Mouse (Mus musculus): Measurements from ENCODE around the gene Bbip1. TPM values are rescaled to one million over a fixed set of nuclear protein-coding genes. Genes with fewer than 3 reads are reported as not detected.
"Not testable (repeated sequence)": the region's sequence is repeated elsewhere in the genome, so short reads cannot be mapped to it uniquely, and the experiment has no call there.

Bbip1 gene
- polyA plus RNA-seq, 1 experiment from 2014 or later, result 143 TPM

DNA sequence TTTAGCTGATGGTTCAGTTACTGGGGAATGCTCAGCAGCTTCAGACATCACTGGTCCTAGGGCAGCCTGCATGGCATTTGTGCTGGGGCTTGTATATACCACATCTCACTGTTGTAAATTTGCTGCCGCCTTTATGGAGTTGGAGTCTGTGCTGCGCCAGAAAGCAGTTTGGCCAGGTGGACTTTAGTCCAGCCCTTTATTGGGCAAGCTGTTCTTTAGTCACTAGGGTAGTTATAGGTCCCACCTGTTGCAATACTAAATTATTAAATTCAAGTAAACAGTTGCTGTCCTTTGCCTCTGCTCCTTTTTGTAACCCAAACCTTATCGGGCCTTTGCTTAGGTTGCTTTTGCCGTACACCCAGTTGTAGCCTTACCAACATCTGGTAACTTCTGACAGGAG, 29.5 kb downstream of the Bbip1 start:
- H3K9ac ChIP-seq, result no peak overlapping the region
- no peak overlapping the region for H3K27ac ChIP-seq (replicated peaks)
- H3K9me3 ChIP-seq, result no peaks in the 10 kb centered on the region
- H3K4me2 ChIP-seq, result no peak overlapping the region
- no peaks in the 10 kb centered on the region for H3K4me1 ChIP-seq (replicated peaks)
- no peaks in the 10 kb centered on the region for H3K27me3 ChIP-seq
- WGBS, result 97% methylated on average over 4 of the region's 4 CpGs
- no peak for ATAC-seq (ENCODE audit: low read depth)
- no peak overlapping the region for H3K4me3 ChIP-seq
- peaks cover 87% of the 10 kb centered on the region for H3K36me3 ChIP-seq

DNA sequence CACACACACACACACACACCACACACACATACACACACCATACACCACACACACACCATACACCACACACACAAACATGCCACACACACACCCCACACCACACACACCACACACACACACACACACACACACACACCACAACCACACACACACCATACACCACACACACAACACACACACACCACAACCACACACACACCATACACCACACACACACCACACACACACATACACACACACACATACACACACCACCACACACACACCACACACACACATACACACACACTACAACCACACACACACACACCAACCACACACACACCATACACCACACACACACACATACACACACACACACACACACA, 37.7 kb downstream of the Bbip1 start:
- ATAC-seq (ENCODE audit: low read depth); H3K27me3 ChIP-seq; H3K9me3 ChIP-seq; H3K9ac ChIP-seq; H3K4me3 ChIP-seq; H3K4me2 ChIP-seq; H3K27ac ChIP-seq (replicated peaks): not testable (repeated sequence)
- Histone ChIP-seq H3K36me3 (peaks cover 27% of the 10 kb centered on the region), H3K4me1 (replicated peaks) (peaks cover 32% of the 10 kb centered on the region)

- H3K27me3 ChIP-seq, result no peaks in the 10 kb centered on the region
- ATAC-seq (ENCODE audit: low read depth), result no peak
- H3K9me3 ChIP-seq, result no peaks in the 10 kb centered on the region
- H3K27ac ChIP-seq (replicated peaks), result no peak overlapping the region
- H3K36me3 ChIP-seq, result peaks cover 23% of the 10 kb centered on the region
- H3K4me3 ChIP-seq, result no peak overlapping the region
- peaks cover 32% of the 10 kb centered on the region for H3K4me1 ChIP-seq (replicated peaks)
- H3K9ac ChIP-seq, result no peak overlapping the region
- peak overlapping the region; percentile 73; the same call in 1 of the 2 replicates for H3K4me2 ChIP-seq
- WGBS, result 59% methylated on average over 6 of the region's 6 CpGs
Measured at GRCm38 (mm10) chr19:53906033-53906702, 38.3 kb downstream of the Bbip1 start.

DNA sequence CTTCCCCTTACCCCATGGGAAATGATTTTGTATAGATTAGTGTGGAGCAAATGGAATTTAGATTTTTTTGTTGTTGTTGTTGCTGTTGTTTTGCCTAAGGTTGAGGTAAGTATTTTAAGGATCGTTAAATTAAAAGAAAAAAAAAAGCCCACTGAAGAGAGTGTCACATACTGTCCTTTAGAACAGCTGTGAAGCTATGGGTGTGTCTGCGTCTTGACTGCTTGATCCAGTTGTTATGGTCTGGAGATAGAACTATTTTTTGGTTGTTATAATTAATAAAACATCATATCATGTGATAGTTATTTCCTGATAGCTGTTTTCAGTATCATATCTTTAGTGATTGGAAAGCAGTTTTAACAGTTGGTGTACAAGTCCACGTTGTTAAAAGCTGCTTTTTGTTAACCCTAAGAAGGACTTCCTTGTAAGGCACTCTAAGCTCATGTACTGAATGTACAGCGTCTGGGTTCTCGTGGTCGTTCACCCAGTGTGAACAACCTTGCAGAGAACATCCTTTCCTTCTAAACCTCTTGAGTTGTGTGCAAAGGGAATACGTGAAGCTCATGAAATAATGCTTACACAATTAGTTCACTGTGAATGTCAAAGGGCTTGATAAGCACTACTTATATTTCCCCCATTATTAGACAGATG, 39.5 kb downstream of the Bbip1 start:
- Histone ChIP-seq H3K27me3 (no peaks in the 10 kb centered on the region), H3K4me2 (peak overlapping the region; percentile 73), H3K36me3 (peaks cover 15% of the 10 kb centered on the region), H3K27ac (replicated peaks) (no peak overlapping the region), H3K4me1 (replicated peaks) (peaks cover 32% of the 10 kb centered on the region), H3K9ac (peak overlapping the region; percentile 96), H3K4me3 (peak overlapping the region; percentile 98), H3K9me3 (no peaks in the 10 kb centered on the region)
- no peak for ATAC-seq (ENCODE audit: low read depth)
- 73% methylated on average over 7 of the region's 7 CpGs for WGBS

GRCm38 (mm10) chr19:53903507-53904321, 40.7 kb downstream of the Bbip1 start:
- peak overlapping the region; percentile 96 for H3K9ac ChIP-seq
- H3K9me3 ChIP-seq, result no peaks in the 10 kb centered on the region
- WGBS, result under 1% methylated on average over 75 of the region's 83 CpGs
- H3K27ac ChIP-seq (replicated peaks), result peak overlapping the region; percentile 93
- H3K4me3 ChIP-seq, result peak overlapping the region; percentile 98
- peaks cover 6% of the 10 kb centered on the region; the same call in 1 of the 2 replicates for H3K36me3 ChIP-seq
- no peaks in the 10 kb centered on the region for H3K27me3 ChIP-seq
- peak; percentile 73 for ATAC-seq (ENCODE audit: low read depth)
- peaks cover 32% of the 10 kb centered on the region for H3K4me1 ChIP-seq (replicated peaks)
- peak overlapping the region; percentile 73 for H3K4me2 ChIP-seq

GRCm38 (mm10) chr19:53902739-53903487, 41.5 kb downstream of the Bbip1 start:
- peak overlapping the region; percentile 98 for H3K4me3 ChIP-seq
- peaks cover 32% of the 10 kb centered on the region for H3K4me1 ChIP-seq (replicated peaks)
- ATAC-seq (ENCODE audit: low read depth), result peak; percentile 98
- no peaks in the 10 kb centered on the region for H3K9me3 ChIP-seq
- H3K9ac ChIP-seq, result peak overlapping the region; percentile 96
- peak overlapping the region; percentile 93 for H3K27ac ChIP-seq (replicated peaks)
- no peaks in the 10 kb centered on the region for H3K36me3 ChIP-seq
- peak overlapping the region; percentile 73 for H3K4me2 ChIP-seq
- WGBS, result 0% methylated on average over 59 of the region's 61 CpGs
- H3K27me3 ChIP-seq, result no peaks in the 10 kb centered on the region; the same call in 1 of the 2 replicates

GRCm38 (mm10) chr19:53901931-53902738, 42.3 kb downstream of the Bbip1 start:
- H3K27ac ChIP-seq (replicated peaks), result peak overlapping the region; percentile 82
- no peaks in the 10 kb centered on the region for H3K36me3 ChIP-seq
- H3K4me3 ChIP-seq, result peak overlapping the region; percentile 98
- H3K9ac ChIP-seq, result peak overlapping the region; percentile 79
- H3K9me3 ChIP-seq, result no peaks in the 10 kb centered on the region
- 63% methylated on average over 15 of the region's 15 CpGs for WGBS
- peaks cover 27% of the 10 kb centered on the region for H3K4me1 ChIP-seq (replicated peaks)
- no peaks in the 10 kb centered on the region; the same call in 1 of the 2 replicates for H3K27me3 ChIP-seq
- ATAC-seq (ENCODE audit: low read depth), result no peak
- H3K4me2 ChIP-seq, result peak overlapping the region; percentile 68

- ATAC-seq (ENCODE audit: low read depth), result no peak
- WGBS, result 89% methylated on average over 14 of the region's 14 CpGs
- Histone ChIP-seq H3K9ac (no peak overlapping the region), H3K4me2 (no peak overlapping the region), H3K4me3 (no peak overlapping the region), H3K9me3 (no peaks in the 10 kb centered on the region), H3K27ac (replicated peaks) (no peak overlapping the region), H3K4me1 (replicated peaks) (peaks cover 15% of the 10 kb centered on the region), H3K27me3 (no peaks in the 10 kb centered on the region; the same call in 1 of the 2 replicates), H3K36me3 (no peaks in the 10 kb centered on the region)
Measured at GRCm38 (mm10) chr19:53899941-53900610, 44.4 kb downstream of the Bbip1 start.

- no peak for ATAC-seq (ENCODE audit: low read depth)
- H3K4me1 ChIP-seq (replicated peaks), result peaks cover 7% of the 10 kb centered on the region; the same call in 1 of the 2 replicates
- no peaks in the 10 kb centered on the region for H3K9me3 ChIP-seq
- H3K9ac ChIP-seq, result no peak overlapping the region
- no peaks in the 10 kb centered on the region for H3K36me3 ChIP-seq
- no peak overlapping the region for H3K4me2 ChIP-seq
- no peak overlapping the region for H3K4me3 ChIP-seq
- H3K27me3 ChIP-seq, result no peaks in the 10 kb centered on the region; the same call in 1 of the 2 replicates
- no peak overlapping the region for H3K27ac ChIP-seq (replicated peaks)
- 85% methylated on average over 25 of the region's 25 CpGs for WGBS
Measured at GRCm38 (mm10) chr19:53898970-53899900, 45.2 kb downstream of the Bbip1 start.

DNA sequence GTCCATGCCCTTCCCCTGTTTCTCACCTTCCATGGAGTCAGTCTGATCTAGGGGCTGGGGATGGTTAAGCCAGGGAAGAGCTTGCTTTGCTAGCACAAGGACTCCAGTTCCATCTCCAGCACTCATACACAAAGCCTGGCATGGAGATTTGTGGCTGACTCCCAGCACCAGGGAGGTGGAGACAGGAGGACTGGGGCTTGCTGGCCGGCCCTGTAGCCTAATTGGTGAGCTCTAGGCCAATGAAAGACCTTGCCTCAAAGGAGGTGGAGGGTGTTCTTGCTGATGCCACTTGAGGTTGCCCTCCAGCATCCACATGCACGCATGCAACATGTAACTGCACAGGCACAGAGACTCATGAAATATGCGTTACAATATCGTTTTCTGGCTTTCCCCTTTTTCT, 45.9 kb downstream of the Bbip1 start:
- no peak for ATAC-seq (ENCODE audit: low read depth)
- H3K4me2 ChIP-seq, result no peak overlapping the region
- H3K9ac ChIP-seq, result no peak overlapping the region
- no peaks in the 10 kb centered on the region for H3K36me3 ChIP-seq
- no peak overlapping the region for H3K4me3 ChIP-seq
- H3K9me3 ChIP-seq, result no peaks in the 10 kb centered on the region
- no peaks in the 10 kb centered on the region; the same call in 1 of the 2 replicates for H3K27me3 ChIP-seq
- 71% methylated on average over 4 of the region's 4 CpGs for WGBS
- no peak overlapping the region for H3K27ac ChIP-seq (replicated peaks)
- H3K4me1 ChIP-seq (replicated peaks), result peaks cover 10% of the 10 kb centered on the region; the same call in 1 of the 2 replicates
